Mouse (Mus musculus): Measurements from ENCODE around the gene Rnf26. TPM values are rescaled to one million over a fixed set of nuclear protein-coding genes. Genes with fewer than 3 reads are reported as not detected.

Gene Rnf26
- polyA plus RNA-seq, 2 experiments: 56.1 to 74.0 TPM

- Histone ChIP-seq H3K9ac (ENCODE audit: low read depth, low read length, severe bottlenecking) (0 out of 2 replicates have a peak within 1 kb of the TSS, but pooled peaks have one; percentile 31), H3K4me2 (replicated peaks; ENCODE audit: low read depth, low read length, severe bottlenecking) (peak within 1 kb of the TSS; percentile 40), H3K36me3 (ENCODE audit: control insufficient read depth, insufficient read depth, low read length) (peaks cover 39% of the 10 kb centered on the region), H3K9me3 (ENCODE audit: control insufficient read depth, low read length) (no peaks in the 10 kb centered on the region), H3K27me3 (ENCODE audit: control insufficient read depth, insufficient read depth, low read length) (no peaks in the 10 kb centered on the region), H3K4me1 (ENCODE audit: control insufficient read depth, insufficient read depth, low read length) (peaks cover 43% of the 10 kb centered on the region), H3K27ac (replicated peaks; ENCODE audit: low read depth, low read length) (peak within 1 kb of the TSS; percentile 72), H3K4me3 (replicated peaks; ENCODE audit: low read length) (peak within 1 kb of the TSS; percentile 21)
- ATAC-seq (ENCODE audit: low FRiP score, low read depth) (peak; percentile 73), DNase-seq (ENCODE audit: low spot score) (peak; percentile 79)
- WGBS: 23% methylated on average over 8 of the region's 8 CpGs
- no peak for TF ChIP-seq POLR2A (IDR thresholded peaks at IDR 0.05; ENCODE audit: borderline replicate concordance, extremely low read depth, insufficient read depth, insufficient read length)
These were observed 6.2 kb downstream of the Rnf26 start, which contains the start of gene C1qtnf5 for GRCm38 (mm10) chr9:44107110-44107509. Gene C1qtnf5, plus strand, starts transcription at chr9:44107245.

DNA sequence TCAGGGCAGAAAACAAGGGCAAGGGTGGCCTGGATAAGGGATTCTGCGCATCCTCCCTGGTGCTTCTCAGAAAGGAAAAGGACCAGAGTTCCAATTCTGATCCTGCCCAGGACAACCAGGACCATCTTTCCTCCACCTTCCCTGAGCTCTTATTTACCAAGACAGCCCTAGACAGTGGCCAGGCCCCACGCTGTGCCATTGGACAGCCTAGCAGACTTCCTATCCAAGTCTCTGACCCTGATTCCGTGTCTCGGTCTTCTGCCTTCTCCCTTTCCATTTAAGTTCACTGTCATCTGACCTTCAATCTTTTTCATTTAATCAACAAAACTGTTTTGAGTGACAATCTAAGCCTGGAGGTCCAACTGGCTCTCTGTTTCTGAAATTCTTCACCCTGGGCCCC, 6.7 kb downstream of the Rnf26 start:
- Histone ChIP-seq H3K36me3 (ENCODE audit: control insufficient read depth, insufficient read depth, low read length) (peaks cover 39% of the 10 kb centered on the region), H3K4me1 (ENCODE audit: control insufficient read depth, insufficient read depth, low read length) (peaks cover 43% of the 10 kb centered on the region), H3K4me3 (replicated peaks; ENCODE audit: low read length) (no peak overlapping the region), H3K27ac (replicated peaks; ENCODE audit: low read depth, low read length) (peak overlapping the region; percentile 72), H3K4me2 (replicated peaks; ENCODE audit: low read depth, low read length, severe bottlenecking) (peak overlapping the region; percentile 40; the same call in 1 of the 2 replicates), H3K27me3 (ENCODE audit: control insufficient read depth, insufficient read depth, low read length) (no peaks in the 10 kb centered on the region), H3K9me3 (ENCODE audit: control insufficient read depth, low read length) (no peaks in the 10 kb centered on the region), H3K9ac (ENCODE audit: low read depth, low read length, severe bottlenecking) (no peak overlapping the region)
- TF ChIP-seq POLR2A (IDR thresholded peaks at IDR 0.05; ENCODE audit: borderline replicate concordance, extremely low read depth, insufficient read depth, insufficient read length): no peak
- WGBS: 94% methylated on average over 4 of the region's 4 CpGs
- DNase-seq (ENCODE audit: low spot score): no peak
- no peak for ATAC-seq (ENCODE audit: low FRiP score, low read depth)

DNA sequence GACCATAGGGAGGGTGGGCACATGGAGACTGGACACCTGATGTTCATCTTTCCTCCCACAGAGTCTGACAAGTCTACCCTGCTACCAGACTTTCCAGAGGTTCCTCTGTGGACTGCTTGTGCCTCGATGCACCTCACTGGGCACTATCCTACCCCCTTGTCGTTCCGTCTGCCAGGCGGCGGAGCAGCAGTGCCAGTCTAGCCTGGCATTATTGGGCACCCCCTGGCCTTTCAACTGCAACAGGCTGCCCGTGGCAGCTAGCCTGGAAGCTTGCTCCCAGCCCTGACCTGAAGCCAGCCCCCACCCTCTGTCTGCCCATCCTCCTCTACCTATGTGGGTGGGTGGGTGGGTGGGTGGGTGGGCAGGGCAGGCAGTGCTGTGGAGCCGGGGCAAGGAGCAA, 7.1 kb downstream of the Rnf26 start:
- no peak overlapping the region for H3K4me3 ChIP-seq (replicated peaks; ENCODE audit: low read length)
- no peaks in the 10 kb centered on the region for H3K9me3 ChIP-seq (ENCODE audit: control insufficient read depth, low read length)
- WGBS: 92% methylated on average over 7 of the region's 7 CpGs
- ATAC-seq (ENCODE audit: low FRiP score, low read depth) (no peak), DNase-seq (ENCODE audit: low spot score) (no peak)
- H3K4me1 ChIP-seq (ENCODE audit: control insufficient read depth, insufficient read depth, low read length): peaks cover 43% of the 10 kb centered on the region
- no peak overlapping the region for H3K27ac ChIP-seq (replicated peaks; ENCODE audit: low read depth, low read length)
- H3K36me3 ChIP-seq (ENCODE audit: control insufficient read depth, insufficient read depth, low read length): peaks cover 39% of the 10 kb centered on the region
- no peak overlapping the region for H3K9ac ChIP-seq (ENCODE audit: low read depth, low read length, severe bottlenecking)
- H3K27me3 ChIP-seq (ENCODE audit: control insufficient read depth, insufficient read depth, low read length): no peaks in the 10 kb centered on the region
- TF ChIP-seq POLR2A (IDR thresholded peaks at IDR 0.05; ENCODE audit: borderline replicate concordance, extremely low read depth, insufficient read depth, insufficient read length): no peak
- H3K4me2 ChIP-seq (replicated peaks; ENCODE audit: low read depth, low read length, severe bottlenecking): no peak overlapping the region

- Histone ChIP-seq H3K36me3 (ENCODE audit: control insufficient read depth, insufficient read depth, low read length) (peaks cover 39% of the 10 kb centered on the region), H3K27ac (replicated peaks; ENCODE audit: low read depth, low read length) (no peak overlapping the region), H3K9me3 (ENCODE audit: control insufficient read depth, low read length) (no peaks in the 10 kb centered on the region), H3K27me3 (ENCODE audit: control insufficient read depth, insufficient read depth, low read length) (no peaks in the 10 kb centered on the region), H3K9ac (ENCODE audit: low read depth, low read length, severe bottlenecking) (no peak overlapping the region), H3K4me2 (replicated peaks; ENCODE audit: low read depth, low read length, severe bottlenecking) (no peak overlapping the region), H3K4me3 (replicated peaks; ENCODE audit: low read length) (no peak overlapping the region), H3K4me1 (ENCODE audit: control insufficient read depth, insufficient read depth, low read length) (peaks cover 43% of the 10 kb centered on the region)
- ATAC-seq (ENCODE audit: low FRiP score, low read depth) (no peak), DNase-seq (ENCODE audit: low spot score) (no peak)
- no peak for TF ChIP-seq POLR2A (IDR thresholded peaks at IDR 0.05; ENCODE audit: borderline replicate concordance, extremely low read depth, insufficient read depth, insufficient read length)
- WGBS: 83% methylated on average over 10 of the region's 10 CpGs
These were observed 7.5 kb downstream of the Rnf26 start for GRCm38 (mm10) chr9:44105781-44106180.

DNA sequence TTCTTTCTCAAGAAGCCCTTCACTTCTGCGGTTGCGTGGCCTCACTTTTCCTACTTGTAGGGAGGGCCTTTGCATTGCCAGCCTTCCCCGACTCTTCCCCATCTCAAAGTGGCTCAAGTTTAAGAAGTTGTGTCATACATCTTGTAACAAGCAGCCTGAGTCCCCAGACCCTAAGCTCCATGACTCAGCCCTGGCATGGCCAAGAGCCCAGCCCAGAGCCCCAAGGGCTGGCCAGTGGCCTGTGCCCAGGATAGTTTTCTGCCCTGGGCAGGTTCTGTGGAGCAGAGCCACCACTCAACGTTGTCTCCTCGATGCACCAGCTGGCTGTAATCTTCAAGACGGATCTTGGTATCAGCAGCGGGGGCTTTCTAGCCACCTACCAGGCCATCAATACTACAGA, 8.4 kb downstream of the Rnf26 start:
- no peaks in the 10 kb centered on the region for H3K27me3 ChIP-seq (ENCODE audit: control insufficient read depth, insufficient read depth, low read length)
- H3K9me3 ChIP-seq (ENCODE audit: control insufficient read depth, low read length): no peaks in the 10 kb centered on the region
- 90% methylated on average over 7 of the region's 7 CpGs for WGBS
- H3K36me3 ChIP-seq (ENCODE audit: control insufficient read depth, insufficient read depth, low read length): peaks cover 37% of the 10 kb centered on the region
- H3K4me1 ChIP-seq (ENCODE audit: control insufficient read depth, insufficient read depth, low read length): peaks cover 38% of the 10 kb centered on the region
- ATAC-seq (ENCODE audit: low FRiP score, low read depth) (no peak), DNase-seq (ENCODE audit: low spot score) (no peak)
- H3K27ac ChIP-seq (replicated peaks; ENCODE audit: low read depth, low read length): no peak overlapping the region
- TF ChIP-seq POLR2A (IDR thresholded peaks at IDR 0.05; ENCODE audit: borderline replicate concordance, extremely low read depth, insufficient read depth, insufficient read length): no peak
- H3K9ac ChIP-seq (ENCODE audit: low read depth, low read length, severe bottlenecking): no peak overlapping the region
- H3K4me2 ChIP-seq (replicated peaks; ENCODE audit: low read depth, low read length, severe bottlenecking): no peak overlapping the region
- no peak overlapping the region for H3K4me3 ChIP-seq (replicated peaks; ENCODE audit: low read length)

- H3K9ac ChIP-seq (ENCODE audit: low read depth, low read length, severe bottlenecking): no peak within 1 kb of the TSS
- H3K36me3 ChIP-seq (ENCODE audit: control insufficient read depth, insufficient read depth, low read length): peaks cover 19% of the 10 kb centered on the region
- H3K4me3 ChIP-seq (replicated peaks; ENCODE audit: low read length): no peak within 1 kb of the TSS
- no peaks in the 10 kb centered on the region for H3K9me3 ChIP-seq (ENCODE audit: control insufficient read depth, low read length)
- ATAC-seq (ENCODE audit: low FRiP score, low read depth) (no peak), DNase-seq (ENCODE audit: low spot score) (no peak)
- H3K27ac ChIP-seq (replicated peaks; ENCODE audit: low read depth, low read length): no peak within 1 kb of the TSS
- H3K4me2 ChIP-seq (replicated peaks; ENCODE audit: low read depth, low read length, severe bottlenecking): no peak within 1 kb of the TSS
- H3K4me1 ChIP-seq (ENCODE audit: control insufficient read depth, insufficient read depth, low read length): peaks cover 4% of the 10 kb centered on the region
- 49% methylated on average over 9 of the region's 9 CpGs for WGBS
- TF ChIP-seq POLR2A (IDR thresholded peaks at IDR 0.05; ENCODE audit: borderline replicate concordance, extremely low read depth, insufficient read depth, insufficient read length): no peak
- H3K27me3 ChIP-seq (ENCODE audit: control insufficient read depth, insufficient read depth, low read length): no peaks in the 10 kb centered on the region
These were observed 11.8 kb downstream of the Rnf26 start, which contains the start of gene Mfrp for GRCm38 (mm10) chr9:44101490-44101889. Gene Mfrp, plus strand, starts transcription at chr9:44101729.
